Mouse (Mus musculus) embryonic facial prominence, embryonic 14.5 days (tissue): ENCODE results near the gene 9230112D13Rik. TPM values are rescaled to one million over a fixed set of nuclear protein-coding genes. Genes with fewer than 3 reads are reported as not detected.

Experiments used
- ATAC-seq: fragments of 200-750 bp; cut with Nextera tagmentation; 2 replicates; pipeline ENCODE4 v1.8.0; 2017; ENCODE audit warnings: low read depth, moderate number of reproducible peaks, moderate TSS enrichment
- DNase-seq: peaks from one replicate; pipeline ENCODE4 v3.0.0-alpha.2; 2015; ENCODE audit warnings: low spot score
- H3K27ac ChIP-seq: fragments of 300-500 bp; sonication (generic); replicated peaks from 2 replicates; pipeline ENCODE4 v1.5.1; 2014; ENCODE audit warnings: low read depth, mild to moderate bottlenecking, low read length, moderate library complexity
- H3K27me3 ChIP-seq: fragments of 300-500 bp; sonication (generic); replicated peaks from 2 replicates; pipeline ENCODE4 v1.6.1; 2014; ENCODE audit warnings: low read length; ENCODE audit not compliant: control insufficient read depth, insufficient read depth
- H3K36me3 ChIP-seq: fragments of 300-500 bp; sonication (generic); 2 replicates; pipeline ENCODE4 v1.6.1; 2014; ENCODE audit warnings: low read length, mixed read lengths; ENCODE audit not compliant: control insufficient read depth, insufficient read depth
- H3K4me1 ChIP-seq: fragments of 300-500 bp; sonication (generic); 2 replicates; pipeline ENCODE4 v1.6.1; 2014; ENCODE audit warnings: antibody characterized with exemption, low read length; ENCODE audit not compliant: control insufficient read depth, insufficient read depth
- H3K4me2 ChIP-seq: fragments of 300-500 bp; sonication (generic); 2 replicates; pipeline ENCODE4 v1.6.1; 2014; ENCODE audit warnings: low read depth, mild to moderate bottlenecking, low read length, moderate library complexity, mixed read lengths
- H3K4me3 ChIP-seq: fragments of 300-500 bp; sonication (generic); 2 replicates; pipeline ENCODE4 v1.5.1; 2014; ENCODE audit warnings: low read depth, mild to moderate bottlenecking, low read length
- H3K9ac ChIP-seq: fragments of 300-500 bp; sonication (generic); 2 replicates; pipeline ENCODE4 v1.6.1; 2014; ENCODE audit warnings: low read depth, mild to moderate bottlenecking, low read length, moderate library complexity, mixed read lengths
- H3K9me3 ChIP-seq: fragments of 300-500 bp; sonication (generic); 2 replicates; pipeline ENCODE4 v1.6.1; 2016; ENCODE audit warnings: low read length; ENCODE audit not compliant: control insufficient read depth
- WGBS: fragments of 180-500 bp; shearing (Covaris S2); extraction: QIAGEN DNeasy Blood & Tissue Kit; methylation state at CpG from one replicate; pipeline ENCODE4 v1.1.7; 2014; 5-methylcytosine and 5-hydroxymethylcytosine counted together
- polyA plus RNA-seq: library from polyadenylated mRNA; unstranded; fragments of >200 nt; fragmentation: Nextera tagmentation; extraction: Ambion mirVana; gene quantifications from 2 replicates; pipeline ENCODE4 v1.2.1, GENCODE M21; 2014

9230112D13Rik gene
- polyA plus RNA-seq, 1 experiment from 2014 or later, result not detected

DNA sequence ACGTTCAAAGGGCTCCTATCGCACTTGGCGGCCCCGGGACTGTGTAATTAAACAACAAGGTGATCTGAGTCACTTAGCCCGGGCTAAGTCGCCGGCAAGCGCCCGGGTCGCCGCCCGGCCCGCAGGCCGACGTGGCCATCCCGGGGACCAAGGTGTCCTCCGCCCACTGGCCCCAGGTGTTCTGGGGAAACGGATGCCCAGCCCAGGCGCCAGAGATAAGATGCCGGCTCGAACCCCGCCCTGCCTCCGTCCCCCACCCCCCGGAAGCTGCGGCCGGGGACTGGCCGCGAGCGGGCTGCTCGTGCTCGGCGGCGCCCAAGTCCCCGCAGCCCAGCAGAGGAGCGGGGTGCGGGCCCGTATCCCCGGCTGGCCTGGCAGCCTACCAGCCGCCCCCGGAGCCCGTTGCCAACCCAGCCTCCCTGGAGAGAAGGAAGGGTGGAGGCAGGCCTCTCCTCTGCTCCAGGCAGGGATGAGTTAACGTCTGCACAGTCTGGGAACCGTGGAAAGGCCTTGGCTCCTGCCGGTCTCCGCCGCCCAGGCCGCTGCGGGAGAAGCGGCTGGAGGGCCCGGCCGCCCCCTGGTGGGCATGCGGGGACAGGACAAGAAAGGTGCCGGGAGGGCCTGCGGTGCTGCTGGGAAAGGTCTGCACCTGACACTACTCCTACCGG lies 26.5 kb upstream of the 9230112D13Rik start:
- DNase-seq, result peak; percentile 96
- peak; percentile 96 for ATAC-seq
- Histone ChIP-seq H3K4me2 (peak overlapping the region; percentile 84), H3K27me3 (no peaks in the 10 kb centered on the region), H3K4me3 (peak overlapping the region; percentile 75), H3K9ac (peak overlapping the region; percentile 91), H3K36me3 (no peaks in the 10 kb centered on the region), H3K9me3 (no peaks in the 10 kb centered on the region), H3K4me1 (no peaks in the 10 kb centered on the region), H3K27ac (peak overlapping the region; percentile 92)
- WGBS, result under 1% methylated on average over 45 of the region's 55 CpGs

DNA sequence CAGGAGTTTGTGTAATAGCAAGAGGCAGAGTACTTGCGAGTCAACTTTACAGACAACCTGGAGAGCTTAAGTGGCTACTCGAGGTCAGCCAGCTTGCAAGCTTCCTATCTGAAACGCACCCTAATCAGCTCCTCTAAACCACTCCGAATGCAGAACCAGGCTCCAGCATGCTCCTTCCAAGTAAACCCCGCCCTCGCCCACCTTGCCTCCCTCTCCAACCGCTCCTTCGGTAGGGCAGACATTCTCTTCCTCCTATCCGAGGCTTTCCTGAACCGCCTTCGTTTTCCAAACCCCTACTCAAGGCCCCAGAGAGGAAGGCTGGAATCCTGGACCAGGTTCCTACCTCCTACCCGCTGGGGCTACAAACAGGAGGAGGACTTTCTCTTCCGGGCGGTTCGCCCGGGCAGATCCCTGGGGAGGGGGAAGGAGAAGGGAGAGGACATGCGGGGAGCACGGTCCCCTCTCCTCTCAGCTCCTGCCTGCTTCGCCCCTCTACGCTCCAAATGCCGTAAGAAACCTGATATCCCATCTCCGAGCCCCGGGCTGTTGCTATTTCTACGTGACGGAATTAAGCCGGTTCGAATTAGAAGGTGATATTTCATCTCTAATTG lies 25.9 kb upstream of the 9230112D13Rik start:
- WGBS, result under 1% methylated on average over 26 of the region's 27 CpGs
- H3K27ac ChIP-seq, result peak overlapping the region; percentile 92
- ATAC-seq, result peak; percentile 67

GRCm38 (mm10) chr14:34544545-34544944 lies 21.9 kb upstream of the 9230112D13Rik start:
- Histone ChIP-seq H3K4me1 (no peaks in the 10 kb centered on the region), H3K27ac (no peak overlapping the region), H3K36me3 (no peaks in the 10 kb centered on the region), H3K4me3 (no peak overlapping the region), H3K27me3 (no peaks in the 10 kb centered on the region), H3K9ac (no peak overlapping the region), H3K9me3 (no peaks in the 10 kb centered on the region), H3K4me2 (no peak overlapping the region)
- ATAC-seq, result no peak
- 78% methylated on average over 2 of the region's 2 CpGs for WGBS
- no peak for DNase-seq

More for the DNA sequence above, 25.9 kb upstream of the 9230112D13Rik start:
- H3K9me3 ChIP-seq, result no peaks in the 10 kb centered on the region
- no peaks in the 10 kb centered on the region for H3K36me3 ChIP-seq
- H3K9ac ChIP-seq, result peak overlapping the region; percentile 91
- H3K4me1 ChIP-seq, result no peaks in the 10 kb centered on the region
- no peaks in the 10 kb centered on the region for H3K27me3 ChIP-seq
- DNase-seq, result peak; percentile 86
- peak overlapping the region; percentile 75 for H3K4me3 ChIP-seq
- peak overlapping the region; percentile 84 for H3K4me2 ChIP-seq

GRCm38 (mm10) chr14:34544001-34544400 lies 21.4 kb upstream of the 9230112D13Rik start:
- H3K4me3 ChIP-seq, result no peak overlapping the region

DNA sequence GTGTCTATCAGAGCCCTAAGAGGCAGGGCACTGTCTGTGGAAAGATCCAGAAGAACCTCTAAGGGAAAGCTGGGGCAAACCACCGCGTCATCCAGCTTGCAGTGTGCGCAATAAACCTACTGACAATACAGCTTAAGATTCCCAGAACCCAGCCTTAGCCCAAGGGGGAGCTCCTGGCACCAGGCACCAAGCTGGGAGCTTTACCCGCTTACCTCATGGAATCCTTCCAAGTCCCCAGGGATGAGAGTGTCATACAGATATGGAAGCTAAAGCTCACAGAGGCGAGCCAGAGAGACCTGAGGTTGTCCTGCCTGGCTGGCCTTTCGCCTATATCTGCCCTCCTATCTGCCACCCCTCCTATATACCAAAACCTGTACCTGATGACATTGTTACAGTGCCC lies 21.0 kb upstream of the 9230112D13Rik start:
- H3K4me2 ChIP-seq, result no peak overlapping the region
- WGBS, result 65% methylated on average over 6 of the region's 6 CpGs
- no peak overlapping the region for H3K4me3 ChIP-seq
- H3K9ac ChIP-seq, result no peak overlapping the region
- no peaks in the 10 kb centered on the region for H3K4me1 ChIP-seq
- ATAC-seq (no peak), DNase-seq (no peak)
- H3K27ac ChIP-seq, result no peak overlapping the region
- no peaks in the 10 kb centered on the region for H3K36me3 ChIP-seq
- H3K27me3 ChIP-seq, result no peaks in the 10 kb centered on the region
- no peaks in the 10 kb centered on the region for H3K9me3 ChIP-seq

More at GRCm38 (mm10) chr14:34544001-34544400, 21.4 kb upstream of the 9230112D13Rik start:
- no peak overlapping the region for H3K4me2 ChIP-seq
- DNase-seq (no peak), ATAC-seq (no peak)
- WGBS, result 86% methylated on average over 6 of the region's 6 CpGs
- no peak overlapping the region for H3K9ac ChIP-seq
- H3K27me3 ChIP-seq, result no peaks in the 10 kb centered on the region
- H3K27ac ChIP-seq, result no peak overlapping the region
- H3K36me3 ChIP-seq, result no peaks in the 10 kb centered on the region
- no peaks in the 10 kb centered on the region for H3K9me3 ChIP-seq
- no peaks in the 10 kb centered on the region for H3K4me1 ChIP-seq

GRCm38 (mm10) chr14:34541896-34542295 lies 19.3 kb upstream of the 9230112D13Rik start:
- Histone ChIP-seq H3K27me3 (no peaks in the 10 kb centered on the region), H3K4me1 (no peaks in the 10 kb centered on the region), H3K27ac (no peak overlapping the region), H3K9me3 (0 out of 2 replicates have a peak, but pooled peaks cover 4% of the 10 kb centered on the region), H3K4me3 (no peak overlapping the region), H3K36me3 (no peaks in the 10 kb centered on the region), H3K9ac (no peak overlapping the region), H3K4me2 (no peak overlapping the region)
- ATAC-seq (no peak), DNase-seq (no peak)
- WGBS, result 79% methylated on average over 5 of the region's 5 CpGs

GRCm38 (mm10) chr14:34540685-34541162 lies 18.1 kb upstream of the 9230112D13Rik start:
- 0 out of 2 replicates have a peak, but pooled peaks cover 4% of the 10 kb centered on the region for H3K9me3 ChIP-seq
- no peaks in the 10 kb centered on the region for H3K36me3 ChIP-seq
- peak; percentile 27; the same call in 1 of the 2 replicates for ATAC-seq
- peak; percentile 30 for DNase-seq
- peak overlapping the region; percentile 15 for H3K4me2 ChIP-seq
- H3K27me3 ChIP-seq, result no peaks in the 10 kb centered on the region
- 22% methylated on average over 12 of the region's 17 CpGs for WGBS
- no peaks in the 10 kb centered on the region for H3K4me1 ChIP-seq
- no peak overlapping the region; the same call in 1 of the 2 replicates for H3K27ac ChIP-seq
- H3K9ac ChIP-seq, result no peak overlapping the region
- no peak overlapping the region for H3K4me3 ChIP-seq

DNA sequence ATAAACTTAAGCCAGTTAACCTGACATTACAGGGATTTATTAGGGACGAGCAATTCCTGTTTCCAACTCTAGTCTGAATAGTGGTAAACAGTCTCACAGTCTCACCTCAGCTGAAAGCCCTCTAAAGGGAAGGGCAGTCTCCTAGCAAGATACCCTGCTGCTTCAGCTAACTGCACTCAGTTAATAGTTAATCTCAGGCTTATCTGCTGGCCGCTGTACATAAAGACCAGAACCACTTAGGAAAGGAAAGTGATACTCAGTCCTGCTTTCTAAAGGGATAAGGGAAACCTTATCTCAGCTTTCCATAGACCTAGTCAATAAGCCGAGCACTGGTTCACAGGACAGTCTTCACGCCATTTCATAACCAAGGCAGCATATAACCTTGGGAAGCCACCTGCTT lies 13.3 kb upstream of the 9230112D13Rik start:
- no peak overlapping the region for H3K4me3 ChIP-seq

More for the DNA sequence above, 13.3 kb upstream of the 9230112D13Rik start:
- DNase-seq (no peak), ATAC-seq (no peak)
- no peak overlapping the region for H3K27ac ChIP-seq
- no peaks in the 10 kb centered on the region for H3K36me3 ChIP-seq
- H3K9ac ChIP-seq, result no peak overlapping the region
- H3K27me3 ChIP-seq, result no peaks in the 10 kb centered on the region
- H3K4me1 ChIP-seq, result no peaks in the 10 kb centered on the region
- whole genome bisulfite sequencing, result 71% methylated on average over 4 of the region's 4 CpGs
- no peak overlapping the region for H3K4me2 ChIP-seq
- 0 out of 2 replicates have a peak, but pooled peaks cover 4% of the 10 kb centered on the region for H3K9me3 ChIP-seq
